Mouse (Mus musculus): ENCODE results near the gene Plch2. TPM values are rescaled to one million over a fixed set of nuclear protein-coding genes. Genes with fewer than 3 reads are reported as not detected.
A peak's percentile ranks its signal among the peaks of the same experiment; 100 is the strongest.

Plch2 gene
- polyA plus RNA-seq, 1 experiment from 2014 or later: 0.38 TPM

DNA sequence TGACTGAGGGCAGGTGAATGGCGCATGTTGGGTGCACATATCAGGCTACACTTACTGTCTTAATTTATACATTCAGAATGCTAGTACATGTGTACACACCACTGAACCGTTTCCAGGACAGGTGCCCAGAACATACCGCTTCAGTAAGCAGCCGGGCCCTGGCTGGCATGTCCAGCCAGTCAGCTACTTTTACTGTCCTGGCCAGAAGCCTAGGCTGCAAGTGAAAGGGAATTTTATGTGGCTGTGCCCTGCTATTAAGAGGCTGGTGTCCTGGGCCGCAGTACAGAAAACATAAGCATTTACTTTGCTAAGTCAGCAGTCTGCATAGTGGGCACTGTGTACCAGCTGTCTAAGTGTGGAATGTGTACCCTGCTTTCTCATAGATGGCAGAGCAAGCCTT is 14.3 kb upstream of the Plch2 start:
- Histone ChIP-seq H3K4me1 (replicated peaks) (peaks cover 16% of the 10 kb centered on the region), H3K36me3 (peaks cover 75% of the 10 kb centered on the region), H3K27me3 (replicated peaks) (no peaks in the 10 kb centered on the region), H3K4me3 (no peak overlapping the region), H3K9ac (no peak overlapping the region), H3K4me2 (no peak overlapping the region), H3K9me3 (replicated peaks) (no peaks in the 10 kb centered on the region), H3K27ac (ENCODE audit: poor library complexity, severe bottlenecking) (no peak overlapping the region)
- 93% methylated on average over 5 of the region's 5 CpGs for WGBS
- ATAC-seq (ENCODE audit: insufficient number of reproducible peaks, low FRiP score): no peak

DNA sequence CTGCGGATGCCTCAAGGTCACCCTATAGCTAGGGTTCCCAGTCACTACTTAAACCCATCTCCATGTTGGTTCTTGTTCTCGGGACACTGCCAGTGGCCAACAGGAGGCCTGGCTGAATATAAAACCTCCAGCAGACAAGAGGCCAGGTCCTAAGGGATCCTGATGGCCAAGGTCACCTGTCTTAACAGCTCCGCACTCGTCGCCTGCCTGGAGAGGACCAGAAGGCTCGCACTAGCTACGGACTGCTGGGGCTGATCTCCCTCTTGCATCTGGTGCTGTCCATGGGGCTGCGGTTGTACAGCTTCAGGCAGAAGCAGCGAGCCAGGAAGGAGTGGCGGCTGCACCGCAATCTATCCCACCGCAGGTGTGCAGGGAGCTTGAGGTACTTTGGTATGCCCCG is 13.6 kb upstream of the Plch2 start:
- Histone ChIP-seq H3K4me3 (no peak overlapping the region), H3K9me3 (replicated peaks) (no peaks in the 10 kb centered on the region), H3K4me2 (no peak overlapping the region), H3K4me1 (replicated peaks) (peaks cover 16% of the 10 kb centered on the region), H3K9ac (0 out of 2 replicates have a peak overlapping the region, but pooled peaks have one; percentile 0), H3K27me3 (replicated peaks) (no peaks in the 10 kb centered on the region), H3K27ac (ENCODE audit: poor library complexity, severe bottlenecking) (no peak overlapping the region), H3K36me3 (peaks cover 68% of the 10 kb centered on the region)
- ATAC-seq (ENCODE audit: insufficient number of reproducible peaks, low FRiP score): no peak
- 90% methylated on average over 13 of the region's 13 CpGs for WGBS

DNA sequence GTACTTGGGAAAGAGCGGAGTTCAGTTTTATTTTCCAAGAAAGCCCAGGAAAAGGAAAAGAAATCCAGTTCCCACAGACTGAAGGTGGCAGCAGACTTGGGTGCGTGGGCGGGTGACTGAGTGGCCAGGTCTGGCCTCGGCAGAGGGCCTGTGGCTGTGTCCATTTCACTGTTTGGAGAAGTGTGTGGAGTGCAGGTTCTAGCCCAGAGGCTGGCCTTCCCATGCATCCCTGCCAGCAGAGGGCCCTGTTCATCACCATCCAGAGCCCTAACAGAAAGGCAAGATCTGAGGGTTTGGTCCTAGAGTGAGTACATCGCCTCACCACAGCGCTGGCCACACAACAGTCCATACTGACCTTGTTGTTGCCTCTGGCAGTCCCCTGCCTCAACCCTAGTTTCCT is 12.6 kb upstream of the Plch2 start:
- H3K9ac ChIP-seq: peak overlapping the region; percentile 14; the same call in 1 of the 2 replicates
- no peak overlapping the region for H3K27ac ChIP-seq (ENCODE audit: poor library complexity, severe bottlenecking)
- WGBS: 86% methylated on average over 6 of the region's 6 CpGs
- peaks cover 58% of the 10 kb centered on the region for H3K36me3 ChIP-seq
- no peaks in the 10 kb centered on the region for H3K9me3 ChIP-seq (replicated peaks)
- H3K4me2 ChIP-seq: no peak overlapping the region
- H3K4me3 ChIP-seq: no peak overlapping the region
- H3K27me3 ChIP-seq (replicated peaks): no peaks in the 10 kb centered on the region
- H3K4me1 ChIP-seq (replicated peaks): peaks cover 16% of the 10 kb centered on the region
- no peak for ATAC-seq (ENCODE audit: insufficient number of reproducible peaks, low FRiP score)

DNA sequence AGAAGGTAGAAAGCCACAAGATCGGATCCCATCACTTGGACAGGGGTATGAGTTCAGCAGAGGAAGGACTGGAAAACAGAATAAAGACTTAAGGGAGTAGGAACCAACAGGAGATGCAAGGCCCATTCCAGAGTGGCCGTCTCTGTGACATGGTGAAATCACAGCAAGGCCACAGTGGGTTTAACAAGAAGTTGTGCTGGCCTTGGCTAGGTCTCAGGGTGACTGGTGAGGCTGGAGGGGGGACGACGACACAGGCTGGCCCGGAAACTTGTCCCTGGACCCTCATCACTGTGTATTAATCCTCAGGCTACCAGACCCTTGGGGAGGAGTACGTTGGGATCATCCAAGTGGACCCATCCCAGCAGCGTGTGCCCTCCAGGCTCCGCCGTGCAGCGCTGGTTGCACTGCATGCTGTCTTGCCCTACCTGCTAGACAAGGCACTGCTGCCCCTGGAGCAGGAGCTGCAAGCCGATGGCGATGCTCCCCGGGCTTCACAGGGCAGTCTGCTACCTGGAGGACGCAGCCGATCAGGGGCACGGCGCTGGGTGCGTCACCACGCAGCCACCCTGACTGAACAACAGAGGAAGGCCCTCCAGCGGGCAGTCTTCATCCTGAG is 11.9 kb upstream of the Plch2 start:
- peak overlapping the region; percentile 78 for H3K4me2 ChIP-seq
- H3K27me3 ChIP-seq (replicated peaks): no peaks in the 10 kb centered on the region
- WGBS: 91% methylated on average over 20 of the region's 20 CpGs
- no peaks in the 10 kb centered on the region for H3K9me3 ChIP-seq (replicated peaks)
- H3K36me3 ChIP-seq: peaks cover 52% of the 10 kb centered on the region
- no peak overlapping the region for H3K4me3 ChIP-seq
- no peak for ATAC-seq (ENCODE audit: insufficient number of reproducible peaks, low FRiP score)
- H3K4me1 ChIP-seq (replicated peaks): peaks cover 16% of the 10 kb centered on the region
- H3K27ac ChIP-seq (ENCODE audit: poor library complexity, severe bottlenecking): no peak overlapping the region
- H3K9ac ChIP-seq: peak overlapping the region; percentile 84; the same call in 1 of the 2 replicates

DNA sequence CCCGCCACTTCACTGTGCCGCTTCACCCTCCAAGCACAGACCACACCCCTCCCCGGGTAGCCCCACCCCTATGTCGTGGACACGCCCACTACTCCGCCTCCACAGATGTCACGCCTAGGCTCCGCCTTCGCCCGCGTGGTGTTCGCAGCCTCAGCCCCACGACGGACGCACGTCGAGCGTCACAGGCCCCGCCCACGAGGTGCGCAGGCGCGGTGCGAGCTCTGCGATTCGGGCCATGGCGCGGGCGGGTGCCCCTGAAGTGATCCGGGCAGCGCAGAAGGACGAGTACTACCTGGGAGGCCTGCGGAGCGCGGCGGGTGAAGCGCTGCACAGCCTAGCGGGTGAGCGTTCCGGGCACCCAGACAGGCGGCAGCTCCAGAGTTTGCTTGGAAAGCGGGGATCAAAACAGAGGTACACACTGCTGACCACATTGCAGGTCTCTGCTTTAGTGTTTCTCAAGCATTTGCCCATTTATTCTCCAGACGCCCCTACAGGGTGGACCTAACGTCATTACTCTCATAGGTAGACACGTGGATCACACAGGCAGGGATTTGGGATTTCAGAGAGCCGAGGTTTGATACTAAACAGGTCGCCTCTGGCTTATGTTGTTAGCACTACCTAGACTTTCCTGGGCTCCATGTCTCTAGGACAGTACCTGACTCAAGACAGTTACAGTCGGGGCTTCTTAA is 10.4 kb upstream of the Plch2 start, which contains the start of gene Pex10:
Gene Pex10 (plus strand): TSS at position 183 of the 689 bp plus-strand sequence.
- Histone ChIP-seq H3K9me3 (replicated peaks) (no peaks in the 10 kb centered on the region), H3K27ac (ENCODE audit: poor library complexity, severe bottlenecking) (peak within 1 kb of the TSS; percentile 77), H3K4me2 (peak within 1 kb of the TSS; percentile 78), H3K4me3 (peak within 1 kb of the TSS; percentile 68), H3K27me3 (replicated peaks) (no peaks in the 10 kb centered on the region), H3K4me1 (replicated peaks) (peaks cover 16% of the 10 kb centered on the region), H3K36me3 (peaks cover 38% of the 10 kb centered on the region), H3K9ac (peak within 1 kb of the TSS; percentile 84)
- 1% methylated on average over 48 of the region's 48 CpGs for WGBS
- peak; percentile 93 for ATAC-seq (ENCODE audit: insufficient number of reproducible peaks, low FRiP score)

DNA sequence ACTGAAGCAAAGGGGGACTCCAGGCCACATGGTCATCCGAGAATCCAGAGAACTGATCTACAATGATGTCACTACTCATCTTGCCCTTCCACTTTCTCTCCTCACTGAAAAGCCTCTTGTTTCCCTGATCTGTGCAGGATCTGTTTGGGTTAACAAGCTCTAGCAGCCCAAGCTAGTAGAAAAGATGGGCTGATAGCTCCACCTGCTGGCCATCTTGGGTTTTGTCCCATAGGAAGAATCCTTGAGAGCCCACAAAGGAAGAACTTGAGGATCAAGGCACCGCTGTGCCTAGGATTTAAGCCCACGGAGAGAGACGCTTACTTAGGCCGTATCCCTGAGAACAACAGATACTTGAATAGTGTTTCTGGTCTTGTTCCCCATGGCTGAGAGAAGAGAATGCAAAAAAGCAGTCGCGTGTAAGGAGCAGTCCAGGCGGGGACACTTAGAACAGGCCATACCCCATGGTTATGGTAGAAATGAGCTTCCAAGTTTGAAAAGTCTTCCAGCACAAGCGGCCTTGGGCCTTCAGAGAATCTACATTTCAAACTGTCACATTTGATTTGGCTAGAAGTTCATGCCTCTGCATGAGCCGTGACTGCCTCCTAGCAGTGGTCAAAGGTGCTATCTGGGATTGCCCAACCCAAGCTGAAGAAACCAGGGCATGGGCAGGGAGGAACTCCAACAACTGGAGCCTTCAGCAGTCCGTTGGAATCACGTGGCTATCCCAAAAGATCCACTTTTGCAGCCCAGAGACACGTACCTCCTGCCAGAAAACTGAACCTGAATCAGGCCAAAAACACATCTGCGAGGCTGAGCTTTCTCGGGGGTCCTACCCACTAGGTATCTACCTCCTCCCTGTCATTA is 9.6 kb upstream of the Plch2 start:
- WGBS: 5% methylated on average over 15 of the region's 15 CpGs
- H3K9ac ChIP-seq: peak overlapping the region; percentile 45
- H3K36me3 ChIP-seq: peaks cover 30% of the 10 kb centered on the region
- H3K27ac ChIP-seq (ENCODE audit: poor library complexity, severe bottlenecking): peak overlapping the region; percentile 43; the same call in 1 of the 2 replicates
- H3K4me3 ChIP-seq: peak overlapping the region; percentile 68
- no peaks in the 10 kb centered on the region for H3K27me3 ChIP-seq (replicated peaks)
- peak overlapping the region; percentile 78 for H3K4me2 ChIP-seq
- peaks cover 19% of the 10 kb centered on the region for H3K4me1 ChIP-seq (replicated peaks)
- H3K9me3 ChIP-seq (replicated peaks): no peaks in the 10 kb centered on the region
- ATAC-seq (ENCODE audit: insufficient number of reproducible peaks, low FRiP score): peak; percentile 25; the same call in 1 of the 2 replicates

DNA sequence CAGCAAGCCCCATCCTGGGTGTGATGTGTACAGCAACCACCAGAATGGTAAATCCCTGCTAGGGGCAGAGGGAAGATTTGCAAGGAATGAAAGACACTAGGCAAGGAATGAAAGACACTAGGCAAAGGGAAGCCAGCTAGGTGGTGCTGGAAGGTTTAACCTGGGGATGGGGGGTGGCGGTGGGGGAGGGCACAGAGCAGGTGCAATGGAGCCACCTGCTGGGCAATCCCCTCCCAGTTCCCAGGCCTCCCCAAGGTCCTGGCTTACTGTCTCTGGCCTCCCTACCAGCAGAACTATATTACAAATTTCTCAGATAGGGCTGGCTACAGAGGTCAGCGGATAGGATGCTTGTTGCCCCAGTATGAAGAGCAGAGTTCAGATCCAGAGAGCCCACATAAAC is 7.9 kb upstream of the Plch2 start:
- Histone ChIP-seq H3K4me1 (replicated peaks) (peaks cover 19% of the 10 kb centered on the region), H3K9ac (no peak overlapping the region), H3K27me3 (replicated peaks) (no peaks in the 10 kb centered on the region), H3K36me3 (peaks cover 13% of the 10 kb centered on the region), H3K4me3 (no peak overlapping the region), H3K9me3 (replicated peaks) (no peaks in the 10 kb centered on the region), H3K27ac (ENCODE audit: poor library complexity, severe bottlenecking) (no peak overlapping the region), H3K4me2 (no peak overlapping the region)
- no peak for ATAC-seq (ENCODE audit: insufficient number of reproducible peaks, low FRiP score)
- WGBS: 48% methylated on average over 2 of the region's 2 CpGs

DNA sequence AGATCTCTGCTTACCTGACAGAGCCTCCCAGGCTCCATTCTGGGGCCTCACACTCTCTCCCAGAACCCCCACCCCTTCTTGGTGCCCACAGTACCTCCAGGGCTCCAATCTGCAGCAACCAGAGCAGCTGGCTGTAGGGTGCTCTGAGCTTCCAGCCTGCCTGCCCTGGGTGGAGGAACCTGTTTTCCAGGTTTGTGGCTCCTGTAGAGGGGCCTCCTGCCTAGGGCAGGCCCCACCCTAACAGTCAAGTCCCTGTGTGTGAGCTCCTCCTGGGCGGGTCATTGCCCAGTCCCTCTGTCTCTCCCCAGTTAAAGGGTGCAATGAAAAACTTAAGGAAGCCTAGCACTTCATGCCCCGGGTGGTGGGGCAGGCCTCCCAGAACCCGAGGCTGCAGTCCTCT is 7.3 kb upstream of the Plch2 start:
- Histone ChIP-seq H3K4me3 (no peak overlapping the region), H3K9me3 (replicated peaks) (no peaks in the 10 kb centered on the region), H3K36me3 (peaks cover 7% of the 10 kb centered on the region), H3K4me2 (no peak overlapping the region), H3K4me1 (replicated peaks) (peaks cover 19% of the 10 kb centered on the region), H3K27me3 (replicated peaks) (no peaks in the 10 kb centered on the region), H3K9ac (no peak overlapping the region), H3K27ac (ENCODE audit: poor library complexity, severe bottlenecking) (no peak overlapping the region)
- WGBS: 28% methylated on average over 3 of the region's 3 CpGs
- ATAC-seq (ENCODE audit: insufficient number of reproducible peaks, low FRiP score): no peak

DNA sequence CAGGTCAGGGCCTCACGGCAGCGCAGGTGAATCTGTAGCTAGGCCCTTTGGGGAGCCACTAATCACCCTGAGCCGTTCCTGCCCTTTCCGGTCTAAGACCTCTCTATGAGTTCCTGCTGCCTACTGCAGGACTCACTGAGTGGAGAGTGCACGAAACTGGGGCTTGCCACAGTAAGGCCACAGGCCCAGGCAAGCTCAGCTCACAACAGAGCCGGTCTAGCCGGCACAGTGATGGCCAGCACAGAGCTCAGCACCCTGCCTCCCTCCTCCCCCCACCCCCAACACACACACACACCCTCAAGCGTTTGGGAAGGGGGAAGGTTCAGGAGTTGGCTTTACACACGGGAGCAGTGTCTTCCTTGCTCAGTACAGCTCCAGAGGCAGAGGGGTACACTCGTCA is 1.7 kb upstream of the Plch2 start:
- H3K36me3 ChIP-seq: no peaks in the 10 kb centered on the region
- WGBS: 46% methylated on average over 10 of the region's 10 CpGs
- ATAC-seq (ENCODE audit: insufficient number of reproducible peaks, low FRiP score): no peak
- H3K27ac ChIP-seq (ENCODE audit: poor library complexity, severe bottlenecking): no peak overlapping the region
- no peak overlapping the region for H3K4me2 ChIP-seq
- H3K27me3 ChIP-seq (replicated peaks): peaks cover 29% of the 10 kb centered on the region
- H3K4me1 ChIP-seq (replicated peaks): peaks cover 8% of the 10 kb centered on the region; the same call in 1 of the 2 replicates
- H3K9me3 ChIP-seq (replicated peaks): no peaks in the 10 kb centered on the region
- H3K4me3 ChIP-seq: no peak overlapping the region
- H3K9ac ChIP-seq: no peak overlapping the region

DNA sequence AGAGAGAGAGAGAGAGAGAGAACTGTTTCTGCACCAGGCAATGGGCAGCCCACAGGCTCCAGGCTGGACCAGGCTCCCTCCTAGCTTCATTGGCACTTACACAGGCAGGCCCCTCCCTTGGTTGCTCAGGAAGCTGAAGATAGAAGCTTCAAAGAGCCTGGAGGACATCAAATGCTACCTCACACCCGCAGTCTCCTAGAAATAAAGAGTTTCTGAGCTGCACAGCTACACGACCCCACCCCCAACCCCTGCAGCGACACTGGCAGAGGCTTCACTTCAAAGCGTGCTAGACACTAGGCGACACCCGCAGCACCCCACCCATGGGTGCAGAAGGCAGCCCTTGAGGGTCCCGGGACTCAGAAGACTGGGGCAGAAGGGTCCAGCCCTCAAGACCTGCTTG is 6.5 kb downstream of the Plch2 start:
- no peak for ATAC-seq (ENCODE audit: insufficient number of reproducible peaks, low FRiP score)

DNA sequence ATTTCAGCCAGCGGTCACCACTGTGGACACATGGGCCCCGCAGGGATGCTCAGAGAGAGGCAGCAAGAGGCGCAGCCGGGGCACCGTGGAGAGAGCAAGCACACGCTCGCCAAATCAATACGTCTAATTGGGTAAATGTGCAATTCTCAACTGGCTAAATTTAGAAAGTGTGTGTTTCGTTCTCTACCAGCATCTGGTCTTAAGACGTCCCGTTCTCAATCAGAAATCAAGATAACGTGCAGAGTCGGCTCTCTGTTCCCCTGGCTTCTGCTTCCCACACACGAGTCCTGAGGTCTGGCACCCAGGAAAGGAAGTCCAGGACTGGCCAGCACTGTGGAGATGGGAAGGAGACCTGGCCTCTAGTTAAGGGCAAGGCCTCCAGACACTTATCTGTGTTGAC is 9.9 kb downstream of the Plch2 start:
- Histone ChIP-seq H3K4me3 (no peak overlapping the region), H3K4me1 (replicated peaks) (peaks cover 7% of the 10 kb centered on the region), H3K27me3 (replicated peaks) (peaks cover 85% of the 10 kb centered on the region), H3K9me3 (replicated peaks) (no peaks in the 10 kb centered on the region), H3K4me2 (no peak overlapping the region), H3K9ac (no peak overlapping the region), H3K27ac (ENCODE audit: poor library complexity, severe bottlenecking) (no peak overlapping the region), H3K36me3 (no peaks in the 10 kb centered on the region)
- ATAC-seq (ENCODE audit: insufficient number of reproducible peaks, low FRiP score): no peak
- 70% methylated on average over 14 of the region's 14 CpGs for WGBS

More for the DNA sequence above, 6.5 kb downstream of the Plch2 start:
- peaks cover 61% of the 10 kb centered on the region for H3K27me3 ChIP-seq (replicated peaks)
- WGBS: 74% methylated on average over 7 of the region's 7 CpGs
- no peak overlapping the region for H3K4me2 ChIP-seq
- H3K36me3 ChIP-seq: no peaks in the 10 kb centered on the region
- no peak overlapping the region for H3K9ac ChIP-seq
- H3K4me1 ChIP-seq (replicated peaks): no peaks in the 10 kb centered on the region
- no peaks in the 10 kb centered on the region for H3K9me3 ChIP-seq (replicated peaks)
- H3K4me3 ChIP-seq: no peak overlapping the region
- no peak overlapping the region for H3K27ac ChIP-seq (ENCODE audit: poor library complexity, severe bottlenecking)

All from heart, embryonic 12.5 days (tissue).